Mouse (Mus musculus) liver (tissue): ENCODE measurements around the gene Bean1.

Source experiments
- DNase-seq: peaks from one replicate; pipeline ENCODE4 v3.0.0-alpha.2; 2020; ENCODE audit warnings: mixed read lengths

Gene Bean1

GRCm38 (mm10) chr8:104172420-104172819, 2.2 kb downstream of the Bean1 start:
- DNase-seq, result no peak

DNA sequence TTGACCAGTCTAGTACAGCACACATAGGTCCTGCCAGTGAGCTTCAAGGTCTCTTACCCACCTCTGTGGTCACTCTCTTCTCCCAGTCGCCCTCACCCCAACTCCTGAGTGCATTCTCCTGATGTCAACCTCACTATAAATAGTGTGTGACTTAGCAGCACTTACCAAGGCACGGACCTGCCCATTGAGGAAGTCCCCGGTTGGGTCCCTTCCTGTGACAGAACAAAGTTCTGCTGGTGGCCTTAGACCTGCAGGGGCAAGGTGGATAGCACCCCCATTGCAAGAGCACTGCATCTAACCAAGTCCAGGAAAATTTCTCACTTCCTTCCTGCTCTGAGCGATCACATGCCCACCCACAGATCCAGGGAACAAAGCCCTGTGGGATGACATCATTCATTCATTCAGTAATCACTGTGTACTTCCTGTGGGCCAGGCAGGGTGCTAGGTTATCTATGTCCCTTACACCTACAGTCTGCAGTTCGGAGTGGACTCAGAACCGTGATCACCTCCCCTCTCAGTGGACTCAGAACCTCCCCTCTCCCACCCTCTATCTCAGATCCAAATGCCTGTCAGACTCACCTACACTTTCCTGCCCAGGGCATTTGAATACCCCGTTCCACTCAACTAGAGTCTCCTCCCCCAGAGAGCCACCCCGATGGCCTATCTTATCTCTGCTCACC, 5.7 kb downstream of the Bean1 start:
- no peak for DNase-seq

GRCm38 (mm10) chr8:104177054-104177453, 6.8 kb downstream of the Bean1 start:
- no peak for DNase-seq

DNA sequence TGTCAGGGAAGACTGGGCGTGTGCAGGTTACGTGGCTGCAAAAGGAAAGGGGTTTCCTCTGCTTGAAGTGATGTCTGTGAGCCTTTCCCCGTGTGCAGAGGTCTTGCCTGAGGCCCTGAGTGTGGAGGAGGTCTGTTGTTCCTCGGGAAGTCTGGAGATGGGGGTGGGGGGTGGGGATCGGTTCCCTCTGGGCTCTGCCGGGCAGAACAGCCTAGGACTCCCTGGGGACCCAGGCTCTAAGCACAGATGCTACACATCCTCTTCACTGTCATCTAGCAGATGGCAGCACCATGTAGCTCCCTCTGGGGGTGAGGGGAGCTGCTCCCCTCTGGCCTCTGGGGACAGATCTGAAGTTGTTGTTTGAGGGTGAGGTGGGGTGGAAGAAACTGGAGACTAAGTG, 14.7 kb downstream of the Bean1 start:
- DNase-seq, result no peak

DNA sequence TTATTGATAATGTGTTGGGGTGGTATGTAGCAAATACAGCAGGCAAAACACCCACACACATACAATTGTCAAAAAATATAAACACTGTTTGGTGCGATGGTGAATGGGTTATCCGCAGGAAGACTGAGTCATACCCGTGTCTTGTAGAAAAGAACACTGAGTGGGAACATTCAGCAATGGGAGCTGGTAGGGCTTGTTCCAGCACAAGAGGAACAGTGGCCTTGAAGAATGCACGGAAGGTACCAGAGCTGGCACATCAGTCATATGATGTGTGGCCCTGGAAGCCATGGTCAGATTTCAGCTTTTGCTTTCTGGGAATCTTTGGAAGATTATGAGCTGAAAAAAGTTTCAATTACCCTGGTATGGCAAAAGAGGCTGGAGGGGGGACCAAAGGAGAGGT, 16.6 kb downstream of the Bean1 start:
- no peak for DNase-seq

DNA sequence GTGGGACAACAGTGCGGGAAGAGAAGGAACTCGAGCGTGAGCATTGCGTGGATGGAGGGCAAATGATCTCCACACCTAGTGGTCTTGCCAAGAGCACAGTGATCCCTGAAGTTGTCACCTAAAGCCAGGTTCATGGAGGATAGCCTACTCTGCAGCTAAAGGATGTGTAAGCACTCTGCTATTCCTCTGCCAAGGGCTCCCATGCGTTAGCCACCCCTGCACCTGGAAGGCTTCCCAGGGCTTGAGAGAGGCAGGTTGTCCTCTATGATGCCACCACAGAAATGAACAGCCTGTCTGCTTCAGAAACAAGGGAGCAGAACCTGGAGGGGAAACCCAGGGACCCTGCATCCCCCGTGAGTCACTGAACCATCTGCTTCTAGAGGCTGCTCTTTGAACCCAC, 17.4 kb downstream of the Bean1 start:
- DNase-seq, result no peak

DNA sequence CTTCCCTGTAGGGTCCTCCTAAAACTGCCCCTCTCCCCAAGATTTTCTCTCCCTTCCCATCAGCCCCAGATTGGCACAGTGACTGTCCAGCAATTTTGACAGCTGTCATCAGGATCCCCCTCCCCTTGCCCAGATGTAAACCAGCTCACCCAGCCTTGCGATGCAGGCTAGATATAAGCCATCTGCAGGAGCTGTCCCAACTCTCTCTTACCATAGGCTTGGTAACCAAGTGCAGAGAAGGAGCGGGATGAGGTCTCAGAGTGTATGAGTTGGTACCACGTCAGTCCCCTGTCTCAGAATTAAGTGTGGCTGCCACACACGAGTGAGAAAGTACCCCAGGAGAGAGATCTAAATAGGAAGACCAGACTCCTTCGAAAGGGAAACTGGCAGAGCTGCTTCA, 18.2 kb downstream of the Bean1 start:
- no peak for DNase-seq

DNA sequence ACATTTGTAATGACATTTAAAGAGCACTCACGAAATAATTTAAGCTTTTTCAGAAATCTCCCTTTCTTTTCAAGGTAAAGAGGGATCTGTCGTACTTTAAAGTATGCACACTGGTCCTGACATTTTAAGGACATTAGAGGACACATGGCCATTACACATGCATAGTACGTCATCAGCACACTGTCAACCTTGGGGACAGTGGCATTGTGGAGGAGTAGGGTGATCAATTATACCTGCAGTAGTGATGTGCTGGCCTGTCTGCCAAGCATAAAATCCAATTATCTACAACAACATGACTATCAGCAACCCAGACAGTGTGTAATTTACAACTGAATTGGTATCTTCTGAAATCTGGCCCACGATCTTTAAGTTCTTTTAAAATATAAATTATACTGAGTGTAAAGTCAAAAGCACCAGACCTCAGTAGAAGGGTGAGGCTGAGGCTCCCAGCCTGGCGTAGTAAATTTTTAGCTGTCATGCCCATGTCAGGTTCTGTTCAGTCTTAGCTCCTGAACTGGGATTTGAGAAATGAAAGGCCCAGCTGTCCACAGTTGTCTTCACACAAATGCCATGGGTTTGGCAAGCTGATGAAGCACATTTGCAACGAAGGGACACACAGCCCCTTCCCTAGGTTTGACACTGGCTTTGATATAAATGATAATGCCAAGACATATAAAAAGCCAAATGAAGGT, 20.7 kb downstream of the Bean1 start:
- DNase-seq, result no peak

DNA sequence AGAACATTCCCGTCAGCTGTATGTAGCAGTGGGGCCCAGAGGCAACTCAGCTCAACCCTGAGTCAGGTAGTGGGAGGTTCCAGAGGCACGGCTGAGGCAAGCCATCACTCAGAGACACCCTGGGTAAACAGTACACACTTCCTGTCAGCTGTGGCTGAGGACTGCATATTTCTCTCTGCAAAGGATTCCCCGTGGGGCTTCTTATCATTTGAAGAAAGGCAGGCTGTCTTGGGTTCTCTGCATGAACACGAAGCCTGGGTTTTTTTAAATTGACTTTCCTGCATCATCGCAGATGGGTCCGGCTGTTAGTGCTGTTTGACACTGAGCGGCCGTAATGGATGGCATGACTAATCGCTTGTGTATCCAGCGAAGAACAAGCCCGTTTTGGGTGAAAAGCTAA, 21.3 kb downstream of the Bean1 start:
- peak; percentile 8 for DNase-seq

GRCm38 (mm10) chr8:104199802-104200201, 29.6 kb downstream of the Bean1 start:
- DNase-seq, result no peak

- DNase-seq, result no peak
Measured at GRCm38 (mm10) chr8:104201622-104202021, 31.4 kb downstream of the Bean1 start.

DNA sequence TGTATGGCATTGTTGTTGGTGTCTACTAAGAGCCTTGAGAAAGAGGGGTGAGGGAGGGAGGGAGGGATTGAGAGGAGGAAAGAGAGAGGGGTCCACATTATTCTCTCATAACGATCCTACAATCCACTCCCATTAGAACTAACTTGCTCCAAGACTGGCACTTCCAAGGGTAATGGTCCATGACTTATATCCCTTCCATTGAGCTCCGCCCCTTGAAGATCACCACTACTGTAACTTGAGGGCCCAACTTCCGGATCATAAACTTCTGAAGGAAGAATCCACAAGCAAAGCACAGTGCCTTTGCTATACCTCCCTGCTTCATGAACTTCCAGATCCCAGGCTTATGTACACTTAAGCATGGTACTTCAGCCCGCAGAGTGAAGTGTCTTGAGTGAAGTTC, 32.1 kb downstream of the Bean1 start:
- DNase-seq, result no peak

DNA sequence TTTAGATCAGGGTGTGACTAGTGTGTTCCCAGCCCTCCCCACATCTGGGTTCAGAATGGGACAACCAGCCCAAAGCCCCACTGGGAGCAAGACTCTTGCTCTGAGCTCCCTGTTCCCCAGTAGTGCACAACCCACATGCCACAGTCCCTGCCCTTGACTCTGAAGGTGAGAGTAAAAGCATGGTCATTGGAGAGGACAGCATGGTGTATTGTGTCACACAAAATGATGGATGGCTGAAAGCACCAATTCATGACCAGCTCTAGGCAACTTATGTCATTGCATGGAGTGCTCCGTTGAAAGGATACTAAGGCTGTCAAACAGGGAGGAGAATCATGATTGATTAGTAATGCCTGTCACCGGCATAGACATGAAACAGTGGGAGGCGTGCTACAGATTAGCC, 35.0 kb downstream of the Bean1 start:
- DNase-seq, result no peak

DNA sequence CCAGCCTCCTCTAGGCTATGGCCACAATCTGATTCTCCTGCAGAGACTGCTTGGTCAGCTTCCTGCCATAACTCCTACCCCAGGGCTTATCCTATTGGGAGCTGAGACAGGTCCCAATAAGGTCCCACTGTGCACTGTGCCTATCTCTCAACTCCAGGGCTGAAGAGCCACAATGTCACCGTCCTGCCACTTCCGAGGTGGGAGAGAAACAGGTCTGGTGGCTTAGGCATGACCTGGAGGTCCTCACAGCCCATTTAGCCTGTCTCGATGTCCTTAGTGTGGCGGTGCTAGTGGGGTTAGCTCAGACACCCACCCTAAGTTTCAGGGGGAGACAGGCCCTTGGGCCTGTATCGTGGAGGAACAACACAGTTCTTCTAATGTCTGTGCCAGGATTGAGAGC, 47.4 kb downstream of the Bean1 start:
- DNase-seq, result no peak

DNA sequence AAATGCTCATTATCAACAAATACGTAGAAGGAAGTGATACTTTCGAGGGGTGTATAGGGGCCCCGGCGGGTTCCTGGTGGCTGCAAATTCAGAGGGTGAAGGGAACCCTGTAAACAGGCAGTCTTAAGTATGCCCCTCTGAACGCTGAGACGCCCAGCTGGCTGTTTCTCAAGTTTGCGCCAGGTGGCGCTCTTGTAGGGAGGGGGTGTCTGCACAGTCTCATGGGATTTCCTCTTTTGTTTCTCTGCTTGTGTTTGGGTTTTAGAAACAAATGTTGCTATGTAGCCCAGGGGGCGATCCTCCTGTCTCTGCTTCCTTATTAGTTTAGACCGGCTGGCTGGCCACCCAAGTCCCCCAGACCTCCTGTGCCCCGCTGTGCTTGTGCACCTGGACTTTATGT, 48.8 kb downstream of the Bean1 start:
- DNase-seq, result peak; percentile 53

- peak; percentile 77 for DNase-seq
Measured at GRCm38 (mm10) chr8:104219806-104220205, 49.6 kb downstream of the Bean1 start.

DNA sequence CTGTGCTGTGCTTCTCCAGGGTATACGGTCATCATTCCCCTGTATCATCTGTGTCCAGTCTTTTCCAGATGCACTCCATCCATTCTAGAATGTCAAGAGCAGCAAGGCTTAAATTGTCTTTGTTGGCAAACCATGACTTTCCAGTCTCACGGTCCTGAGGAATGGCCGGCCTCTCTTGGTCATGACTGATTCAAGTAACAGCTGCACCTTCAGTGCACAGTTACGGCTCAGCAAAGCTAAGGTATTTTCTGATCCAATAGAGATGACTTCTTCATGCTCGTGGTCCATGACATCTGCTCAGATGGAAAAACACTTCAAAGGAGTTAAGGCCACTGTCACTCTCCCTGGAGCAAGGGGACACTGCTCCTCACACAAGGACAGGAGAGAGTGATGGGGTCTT, 56.8 kb downstream of the Bean1 start:
- no peak for DNase-seq

GRCm38 (mm10) chr8:104230377-104230776, 60.1 kb downstream of the Bean1 start:
- DNase-seq, result peak; percentile 19

GRCm38 (mm10) chr8:104232039-104232438, 61.8 kb downstream of the Bean1 start:
- no peak for DNase-seq

DNA sequence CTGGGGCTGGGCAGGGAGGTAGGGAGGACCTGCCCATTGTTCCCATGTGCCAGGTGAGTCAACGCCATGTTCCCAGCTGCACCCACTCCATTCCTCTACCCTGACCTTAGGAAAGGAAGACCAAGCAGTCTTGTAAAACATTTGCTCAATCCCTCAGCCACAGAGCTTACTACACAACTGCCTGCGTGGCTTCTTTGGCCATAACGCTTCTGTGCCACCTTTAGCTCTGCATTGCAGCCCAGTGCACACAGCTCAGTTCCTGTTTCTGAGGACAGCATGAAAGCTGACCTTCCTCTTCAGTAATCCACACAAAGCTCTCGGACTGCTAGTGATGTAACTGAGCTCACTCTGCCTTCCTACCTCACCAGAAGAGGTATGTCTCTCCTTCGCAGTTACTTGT, 62.7 kb downstream of the Bean1 start:
- DNase-seq, result no peak

DNA sequence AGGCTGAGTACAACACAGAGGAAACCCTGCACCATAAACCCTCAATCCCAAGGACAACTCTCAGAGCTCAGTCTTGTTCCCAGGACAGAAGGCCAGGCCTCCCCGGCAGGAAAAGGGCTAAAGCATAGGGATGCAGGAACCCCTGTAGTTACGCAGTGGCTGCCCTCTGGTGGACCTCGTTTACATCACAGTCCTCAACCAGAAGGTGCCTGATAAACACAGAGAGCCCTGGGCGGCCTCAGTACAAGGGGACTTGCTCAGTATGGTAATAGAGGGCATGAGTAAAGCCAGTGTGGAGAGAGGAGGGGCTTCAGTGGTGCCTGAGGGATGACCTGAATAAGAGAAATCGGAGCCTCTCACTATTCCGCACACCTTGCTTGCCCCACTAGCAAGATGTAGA, 64.3 kb downstream of the Bean1 start:
- peak; percentile 28 for DNase-seq

DNA sequence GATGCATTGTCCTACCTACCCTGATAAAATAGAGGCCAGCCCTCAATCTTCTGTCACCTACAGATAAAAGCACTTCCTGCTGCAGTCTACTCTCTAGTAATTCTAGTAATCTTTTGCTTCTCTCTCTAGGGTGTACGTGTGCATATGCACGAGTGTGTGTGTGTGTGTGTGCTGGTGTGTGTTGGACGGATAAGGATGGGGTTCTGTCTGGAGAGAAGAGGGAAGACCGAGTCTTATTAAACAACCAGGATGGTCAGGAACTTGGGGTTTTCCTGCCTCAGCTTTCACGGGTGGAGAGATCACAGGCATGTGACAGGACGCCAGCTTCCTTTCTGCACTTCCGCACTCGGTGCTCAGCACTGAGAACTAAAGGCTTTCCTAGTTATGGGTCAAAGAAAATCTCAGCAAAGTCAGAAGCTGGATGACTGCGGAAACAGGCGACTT, 69.2 kb downstream of the Bean1 start:
- DNase-seq, result no peak

- DNase-seq, result no peak
Measured at GRCm38 (mm10) chr8:104242038-104242644, 71.9 kb downstream of the Bean1 start.

- DNase-seq, result no peak
Measured at GRCm38 (mm10) chr8:104246621-104247020, 76.4 kb downstream of the Bean1 start.
